Mouse (Mus musculus): Measurements from ENCODE around the gene Tmprss11d.
"Not testable (repeated sequence)": the region's sequence is repeated elsewhere in the genome, so short reads cannot be mapped to it uniquely, and the experiment has no call there.

Tmprss11d gene

DNA sequence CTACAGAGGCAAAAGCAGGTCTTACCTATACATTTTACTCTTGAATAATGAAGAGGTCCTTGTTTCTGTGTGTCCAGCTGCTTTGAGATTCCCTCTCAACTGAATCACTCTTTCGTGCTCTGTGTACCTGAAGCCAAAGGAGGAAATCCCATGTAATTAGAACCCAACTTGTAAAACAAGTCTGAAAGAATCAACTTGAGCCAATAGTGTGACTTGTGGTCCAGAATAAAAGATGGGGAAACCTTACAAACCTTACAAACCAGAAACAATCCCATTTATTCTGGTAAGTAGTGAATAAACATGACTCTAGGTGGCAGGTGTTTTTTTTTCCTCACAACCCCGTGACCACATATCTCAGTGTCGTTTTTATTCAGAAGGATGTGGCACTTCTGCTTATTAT lies at the start of gene Tmprss11d:
Tmprss11d (minus strand) TSS at position 101 of the 400 bp plus-strand sequence.
- no peak for DNase-seq (ENCODE audit: low spot score)

DNA sequence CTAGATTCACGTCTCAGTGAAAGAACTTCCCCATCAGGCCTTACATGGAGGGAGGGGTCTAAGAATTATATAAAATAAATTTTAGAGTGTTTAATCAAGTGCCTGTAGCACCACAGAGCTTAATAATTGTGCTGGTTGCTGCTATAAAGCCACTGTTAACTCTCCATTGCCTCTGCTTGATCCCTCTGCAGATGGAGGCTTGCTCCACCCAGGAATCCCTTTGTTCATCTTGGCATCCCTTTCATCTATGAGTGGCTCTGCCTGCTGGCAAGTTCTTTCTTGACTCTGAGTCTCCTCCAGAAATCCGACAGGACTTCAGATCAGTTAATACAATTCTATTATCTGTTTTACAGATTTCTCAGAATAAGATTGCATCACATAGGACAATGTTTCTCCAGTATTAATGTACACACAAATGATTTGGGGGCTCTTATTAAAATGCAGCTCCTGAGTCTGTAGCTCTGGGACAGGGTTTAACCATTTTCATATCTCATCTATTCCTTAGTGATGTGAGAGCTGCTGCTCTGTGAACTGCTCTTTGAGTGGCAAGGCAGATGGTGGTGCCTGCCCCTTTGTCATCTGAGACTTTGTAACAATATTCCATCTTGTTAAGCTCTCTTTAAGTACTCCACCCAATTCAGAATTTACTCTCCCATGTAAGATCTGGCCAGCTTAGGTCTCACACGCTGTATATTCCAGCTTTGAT lies 48.3 kb upstream of the Tmprss11d start:
- DNase-seq (ENCODE audit: low spot score): no peak

DNA sequence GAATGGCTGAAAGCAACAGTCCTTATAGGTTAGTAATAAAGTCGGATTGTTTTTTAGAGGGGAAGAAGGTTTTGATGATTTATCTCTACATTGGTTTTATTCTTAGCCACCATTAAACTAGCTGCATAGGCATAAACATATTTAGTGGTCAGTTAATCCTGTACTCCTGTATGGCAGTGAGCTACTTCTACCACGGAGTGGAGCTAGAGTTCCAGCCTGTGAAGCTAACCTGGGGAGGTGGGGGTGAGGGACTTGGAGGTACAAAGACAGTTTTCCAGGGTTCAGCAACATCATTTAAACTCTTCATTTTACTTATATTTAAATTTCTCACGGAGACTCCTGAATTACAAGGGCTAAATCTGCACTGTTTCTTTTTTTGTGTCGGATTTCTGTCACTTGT lies 46.3 kb upstream of the Tmprss11d start:
- no peak for DNase-seq (ENCODE audit: low spot score)

DNA sequence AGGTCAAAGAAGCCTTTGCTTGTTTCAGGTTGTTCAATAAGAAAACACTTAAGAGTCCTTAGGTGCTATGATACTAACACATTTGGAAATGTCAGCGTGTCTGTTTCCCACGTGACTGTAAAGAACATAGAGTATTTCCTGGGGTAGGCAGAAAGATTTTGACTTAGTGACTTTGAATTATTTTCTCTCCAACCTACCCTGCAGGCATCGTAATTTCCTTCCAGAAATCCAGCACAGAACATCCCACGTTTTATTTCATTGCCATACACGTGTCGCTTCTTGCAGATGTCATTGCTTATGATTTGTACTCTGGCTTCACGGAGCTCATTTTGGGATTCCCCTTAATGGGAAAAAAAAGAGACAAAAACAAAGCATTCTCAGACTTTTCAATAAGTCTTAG lies 41.1 kb upstream of the Tmprss11d start:
- DNase-seq (ENCODE audit: low spot score): no peak

DNA sequence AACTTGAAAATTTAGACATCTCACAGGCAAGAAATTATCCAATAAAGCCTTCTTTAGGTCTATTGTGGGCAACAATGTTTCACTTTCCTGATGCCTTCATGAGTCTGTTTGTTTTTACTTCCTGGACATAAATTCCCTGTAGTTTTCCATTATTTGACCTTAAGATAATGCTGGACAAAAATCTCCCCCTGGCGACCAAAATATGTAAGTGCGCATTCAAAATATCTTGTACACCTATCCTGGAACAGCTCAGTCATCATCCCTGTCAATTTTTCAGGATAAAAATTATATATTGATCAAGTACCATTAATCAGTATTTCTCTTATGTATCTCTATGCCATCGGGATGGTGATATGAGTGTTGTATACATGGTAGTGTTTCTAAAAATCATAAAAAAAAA lies 37.6 kb upstream of the Tmprss11d start:
- no peak for DNase-seq (ENCODE audit: low spot score)

DNA sequence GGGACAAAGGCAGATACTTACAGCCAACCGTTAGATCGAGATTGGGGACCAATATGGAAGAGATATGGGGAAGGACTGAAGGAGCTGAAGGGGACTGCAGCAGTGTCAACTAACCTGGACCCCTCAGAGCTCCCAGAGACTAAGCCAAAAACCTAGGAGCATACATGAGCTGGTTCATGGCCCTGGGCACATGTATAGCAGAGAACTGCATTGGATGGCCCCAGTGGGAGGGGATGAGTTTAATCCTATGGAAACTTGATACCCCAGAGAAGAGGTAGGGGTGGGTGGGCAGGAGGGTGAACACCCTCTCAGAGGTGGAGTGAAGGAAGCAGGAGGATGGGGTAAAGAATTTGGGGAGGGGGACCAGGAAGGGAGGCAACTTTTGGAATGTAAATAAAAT lies 34.7 kb upstream of the Tmprss11d start:
- DNase-seq (ENCODE audit: low spot score): no peak

DNA sequence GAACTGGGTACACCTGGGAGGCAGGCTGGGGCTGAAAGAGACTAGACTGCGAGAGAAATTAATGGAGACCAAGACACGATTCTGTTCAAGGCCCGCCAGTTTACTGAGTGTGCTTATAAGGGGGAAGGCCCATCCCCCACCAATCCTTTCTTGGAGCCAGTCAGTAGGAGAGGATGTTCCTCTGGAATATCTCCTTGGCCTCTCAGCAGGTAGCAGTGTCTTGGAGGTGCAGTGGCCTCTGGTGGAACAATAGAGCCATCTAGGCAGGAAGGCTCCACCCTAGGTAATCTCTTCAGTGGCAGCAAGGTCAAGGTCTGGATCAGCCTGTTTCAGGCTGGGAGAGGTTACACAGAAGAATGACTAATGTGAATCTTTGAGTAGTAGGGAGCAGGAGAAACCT lies 34.0 kb upstream of the Tmprss11d start:
- DNase-seq (ENCODE audit: low spot score): no peak

DNA sequence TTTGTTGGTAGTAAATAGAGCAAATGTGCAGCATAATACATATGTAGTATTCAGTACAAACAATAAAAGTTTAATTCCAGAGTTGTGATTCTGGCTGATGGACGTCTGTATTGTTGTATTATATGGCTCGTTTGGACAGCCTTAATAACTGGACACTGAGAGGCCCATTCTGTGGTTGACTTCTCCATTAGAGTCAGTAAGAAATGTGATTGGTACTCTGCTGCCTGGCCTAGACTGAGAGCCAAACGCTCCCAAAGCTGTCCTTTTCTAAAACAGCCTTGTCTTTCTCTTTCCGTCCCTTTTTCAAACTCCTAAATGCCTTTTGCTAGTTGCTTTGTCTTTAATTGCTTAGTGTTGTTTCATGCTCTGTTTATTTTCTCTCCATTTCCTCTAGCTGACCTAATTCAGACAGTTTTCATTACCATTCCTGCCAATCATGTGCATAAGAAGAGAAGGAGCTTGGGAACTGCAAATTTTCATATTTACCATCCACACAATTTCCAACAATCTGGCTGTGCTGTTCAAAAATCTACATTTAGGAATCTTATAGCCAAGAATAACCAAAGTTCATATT lies 13.7 kb downstream of the Tmprss11d start:
- DNase-seq (ENCODE audit: low spot score): no peak

DNA sequence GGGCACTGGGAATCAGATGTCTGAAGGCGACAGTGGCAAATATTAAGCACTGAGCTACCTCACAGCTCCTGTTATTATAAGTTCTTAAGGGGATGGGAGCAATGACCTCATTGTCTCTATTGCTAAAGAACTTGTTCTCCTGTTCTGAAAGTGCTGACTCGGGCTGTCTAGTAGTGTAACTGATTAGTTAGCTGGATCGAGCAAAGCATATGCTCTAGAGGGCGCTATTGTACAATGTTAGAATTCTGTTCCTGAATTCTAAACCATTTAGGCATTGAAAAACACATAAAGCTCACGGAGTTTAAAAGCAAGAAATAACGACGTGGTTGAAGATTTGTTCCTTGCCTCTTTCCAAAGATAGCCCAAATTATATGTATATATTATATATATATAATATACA lies 20.3 kb downstream of the Tmprss11d start:
- no peak for DNase-seq (ENCODE audit: low spot score)

DNA sequence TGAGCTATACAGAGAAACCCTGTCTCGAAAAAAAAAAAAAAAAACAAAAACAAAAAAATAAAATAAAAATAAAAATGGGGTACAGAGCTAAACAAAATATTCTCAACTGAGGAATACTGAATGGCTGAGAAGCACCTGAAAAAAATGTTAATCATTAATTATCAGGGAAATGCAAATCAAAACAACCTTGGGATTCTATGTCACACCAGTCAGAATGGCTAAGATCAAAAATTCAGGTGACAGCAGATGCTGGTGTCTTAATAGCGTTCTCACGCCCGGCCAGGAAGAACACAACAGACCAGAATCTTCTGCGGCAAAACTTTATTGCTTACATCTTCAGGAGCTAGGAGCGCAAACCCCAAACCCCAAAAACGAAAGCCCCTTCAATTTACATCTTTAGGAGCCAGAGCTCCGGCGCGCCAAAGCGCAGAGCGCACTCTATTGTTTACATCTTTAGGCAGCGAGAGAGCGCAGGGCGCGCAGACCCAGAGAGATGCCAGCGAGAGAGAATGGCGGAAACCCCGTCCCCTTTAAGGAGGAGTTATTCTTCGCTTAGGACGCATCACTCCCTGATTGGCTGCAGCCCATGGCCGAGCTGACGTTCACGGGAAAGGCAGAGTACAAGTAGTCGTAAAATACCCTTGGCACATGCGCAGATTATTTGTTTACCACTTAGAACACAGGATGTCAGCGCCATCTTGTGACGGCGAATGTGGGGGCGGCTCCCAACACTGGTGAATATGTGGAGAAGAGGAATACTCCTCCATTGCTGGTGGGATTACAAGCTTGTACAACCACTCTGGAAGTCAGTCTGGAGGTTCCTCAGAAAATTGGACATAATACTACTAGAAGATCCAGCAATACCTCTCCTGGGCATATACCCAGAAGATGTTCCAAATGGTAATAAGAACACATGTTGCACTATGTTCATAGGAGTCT lies 54.9 kb downstream of the Tmprss11d start:
- not testable (repeated sequence) for DNase-seq (ENCODE audit: low spot score)

DNA sequence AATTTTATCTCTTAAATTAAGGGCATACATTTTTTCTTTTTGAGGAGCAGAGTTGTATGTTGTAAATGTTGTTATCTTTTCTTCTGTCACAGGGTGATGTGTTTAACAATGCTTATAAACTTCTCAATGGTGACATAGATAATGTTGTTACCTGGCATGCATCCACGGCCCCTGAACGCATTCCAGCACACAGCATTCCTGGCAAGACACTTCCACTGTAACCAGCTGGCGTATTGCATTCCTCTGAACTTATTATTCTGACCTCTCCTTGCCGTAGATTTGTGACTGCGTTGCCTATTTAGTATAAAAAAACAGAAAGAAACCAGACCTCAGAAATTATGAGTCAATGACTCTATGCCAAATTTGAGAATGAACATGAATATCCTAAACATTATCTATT lies 67.1 kb downstream of the Tmprss11d start:
- DNase-seq (ENCODE audit: low spot score): no peak

DNA sequence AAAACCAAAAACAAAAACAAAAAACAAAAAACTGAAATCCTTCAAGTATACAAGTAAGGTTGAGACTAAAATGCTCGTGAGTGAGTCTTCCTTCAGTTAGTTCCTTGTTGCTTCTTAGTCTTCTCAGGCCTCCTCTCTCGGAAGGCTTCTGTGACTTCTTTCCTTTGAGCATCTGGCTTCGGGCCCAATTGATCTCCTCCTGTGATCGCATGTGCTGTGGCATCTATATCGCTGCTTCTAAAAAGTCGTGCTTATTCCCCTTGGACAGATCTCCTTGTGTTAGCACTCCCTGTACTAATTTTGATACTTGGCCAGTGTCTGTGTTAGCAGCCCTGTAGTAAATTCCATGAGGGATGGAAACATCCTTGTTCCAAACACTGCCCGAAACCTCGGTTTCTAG lies 69.3 kb downstream of the Tmprss11d start:
- no peak for DNase-seq (ENCODE audit: low spot score)

DNA sequence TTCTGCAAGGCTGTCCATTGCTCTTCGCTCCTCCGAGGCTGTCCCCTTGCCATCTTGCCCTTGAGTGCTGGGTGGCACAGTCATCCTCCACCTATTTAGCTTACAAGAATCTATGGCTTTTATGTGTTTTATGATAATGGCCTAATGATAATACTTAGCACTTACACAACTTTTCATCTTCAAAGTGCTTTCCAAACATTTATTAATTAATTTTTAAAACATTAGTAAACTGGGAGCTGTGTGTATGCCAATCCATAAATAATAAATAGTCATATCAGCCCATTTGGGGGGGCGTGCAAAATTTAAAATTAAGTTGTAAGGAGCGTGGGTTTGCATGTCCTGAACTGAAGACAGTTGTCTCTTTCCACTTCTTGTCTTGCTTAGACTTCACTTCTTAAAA lies 84.0 kb downstream of the Tmprss11d start, which contains the start of gene Tmprss11c:
Tmprss11c (minus strand) TSS at position 101 of the 400 bp plus-strand sequence.
- DNase-seq (ENCODE audit: low spot score): no peak

Data from testis, postnatal 14 days (tissue).